Mouse (Mus musculus) midbrain, embryonic 15.5 days (tissue): Measurements from ENCODE around the gene Syce1. TPM values are rescaled to one million over a fixed set of nuclear protein-coding genes. Genes with fewer than 3 reads are reported as not detected.

Experiments used
- ATAC-seq: fragments of 200-750 bp; cut with Nextera tagmentation; replicated peaks from 2 replicates; pipeline ENCODE4 v1.8.0; 2017; ENCODE audit warnings: moderate TSS enrichment
- H3K27ac ChIP-seq: fragments of 300-500 bp; sonication (generic); 2 replicates; pipeline ENCODE4 v1.5.1; 2015; ENCODE audit warnings: mild to moderate bottlenecking, inconsistent platforms
- H3K27me3 ChIP-seq: fragments of 300-500 bp; sonication (generic); replicated peaks from 2 replicates; pipeline ENCODE4 v1.6.1; 2015; ENCODE audit warnings: inconsistent platforms
- H3K36me3 ChIP-seq: fragments of 300-500 bp; sonication (generic); replicated peaks from 2 replicates; pipeline ENCODE4 v1.6.1; 2015; ENCODE audit warnings: inconsistent platforms
- H3K4me1 ChIP-seq: fragments of 300-500 bp; sonication (generic); 2 replicates; pipeline ENCODE4 v1.6.1; 2015; ENCODE audit warnings: inconsistent platforms
- H3K4me2 ChIP-seq: fragments of 300-500 bp; sonication (generic); 2 replicates; pipeline ENCODE4 v1.6.1; 2015; ENCODE audit warnings: inconsistent platforms, mild to moderate bottlenecking, moderate library complexity
- H3K4me3 ChIP-seq: fragments of 300-500 bp; sonication (generic); 2 replicates; pipeline ENCODE4 v1.5.1; 2015; ENCODE audit warnings: mild to moderate bottlenecking, inconsistent platforms
- H3K9ac ChIP-seq: fragments of 300-500 bp; sonication (generic); 2 replicates; pipeline ENCODE4 v1.6.1; 2015; ENCODE audit warnings: mild to moderate bottlenecking, inconsistent platforms
- H3K9me3 ChIP-seq: fragments of 300-500 bp; sonication (generic); 2 replicates; pipeline ENCODE4 v1.6.1; 2016; ENCODE audit warnings: inconsistent platforms
- WGBS: fragments of 180-500 bp; shearing (Covaris S2); methylation state at CpG from one replicate; pipeline ENCODE4 v1.1.7; 2015; ENCODE audit warnings: mixed read lengths; 5-methylcytosine and 5-hydroxymethylcytosine counted together
- polyA plus RNA-seq: library from polyadenylated mRNA; unstranded; fragments of >200 nt; fragmentation: Nextera tagmentation; extraction: Ambion mirVana; gene quantifications from 2 replicates; pipeline ENCODE4 v1.2.1, GENCODE M21; 2015

Syce1 gene
- polyA plus RNA-seq, 1 experiment from 2014 or later = 0.45 TPM

DNA sequence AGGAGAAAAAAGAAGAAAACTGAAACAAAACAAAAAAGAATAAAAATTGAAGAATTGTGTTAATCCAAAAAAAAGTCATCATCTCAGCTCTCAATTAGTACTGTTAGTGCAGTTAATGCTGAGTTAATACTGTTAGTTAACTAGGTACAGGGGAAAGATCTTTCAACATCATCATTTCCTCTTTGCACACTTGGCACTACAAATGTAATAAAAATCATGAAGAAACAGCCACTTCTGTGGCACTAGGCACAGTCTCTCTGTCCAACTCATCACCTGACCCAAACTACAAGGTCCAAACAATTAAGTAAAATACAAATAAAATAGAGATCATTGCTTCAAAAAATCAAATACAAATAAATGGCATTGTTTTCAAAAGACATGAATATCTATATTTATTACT lies 27.0 kb downstream of the Syce1 start:
- H3K9ac ChIP-seq = no peak overlapping the region
- H3K27ac ChIP-seq = no peak overlapping the region
- no peaks in the 10 kb centered on the region for H3K27me3 ChIP-seq
- no peak for ATAC-seq
- no peaks in the 10 kb centered on the region for H3K4me1 ChIP-seq
- H3K36me3 ChIP-seq = no peaks in the 10 kb centered on the region
- H3K4me2 ChIP-seq = no peak overlapping the region
- no peak overlapping the region for H3K4me3 ChIP-seq
- H3K9me3 ChIP-seq = no peaks in the 10 kb centered on the region

- no peak for ATAC-seq
- H3K9ac ChIP-seq = no peak overlapping the region
- WGBS = 81% methylated on average over 4 of the region's 4 CpGs
Measured at GRCm38 (mm10) chr7:140756151-140756854, 31.3 kb downstream of the Syce1 start.

GRCm38 (mm10) chr7:140754556-140754955 lies 33.1 kb downstream of the Syce1 start:
- Histone ChIP-seq H3K4me2 (no peak overlapping the region), H3K36me3 (no peaks in the 10 kb centered on the region), H3K9ac (no peak overlapping the region), H3K9me3 (no peaks in the 10 kb centered on the region), H3K4me3 (no peak overlapping the region), H3K27me3 (no peaks in the 10 kb centered on the region), H3K27ac (no peak overlapping the region), H3K4me1 (no peaks in the 10 kb centered on the region)
- ATAC-seq = no peak

More at GRCm38 (mm10) chr7:140756151-140756854, 31.3 kb downstream of the Syce1 start:
- Histone ChIP-seq H3K36me3 (no peaks in the 10 kb centered on the region), H3K4me2 (no peak overlapping the region), H3K27ac (no peak overlapping the region), H3K4me1 (no peaks in the 10 kb centered on the region), H3K4me3 (no peak overlapping the region), H3K27me3 (no peaks in the 10 kb centered on the region), H3K9me3 (no peaks in the 10 kb centered on the region)

GRCm38 (mm10) chr7:140748827-140749160 lies 38.9 kb downstream of the Syce1 start:
- no peaks in the 10 kb centered on the region for H3K36me3 ChIP-seq
- no peak overlapping the region for H3K27ac ChIP-seq
- no peak for ATAC-seq
- 83% methylated on average over 3 of the region's 3 CpGs for WGBS
- no peaks in the 10 kb centered on the region for H3K9me3 ChIP-seq
- H3K4me1 ChIP-seq = no peaks in the 10 kb centered on the region
- H3K9ac ChIP-seq = no peak overlapping the region
- no peak overlapping the region for H3K4me3 ChIP-seq
- no peak overlapping the region for H3K4me2 ChIP-seq
- no peaks in the 10 kb centered on the region for H3K27me3 ChIP-seq

DNA sequence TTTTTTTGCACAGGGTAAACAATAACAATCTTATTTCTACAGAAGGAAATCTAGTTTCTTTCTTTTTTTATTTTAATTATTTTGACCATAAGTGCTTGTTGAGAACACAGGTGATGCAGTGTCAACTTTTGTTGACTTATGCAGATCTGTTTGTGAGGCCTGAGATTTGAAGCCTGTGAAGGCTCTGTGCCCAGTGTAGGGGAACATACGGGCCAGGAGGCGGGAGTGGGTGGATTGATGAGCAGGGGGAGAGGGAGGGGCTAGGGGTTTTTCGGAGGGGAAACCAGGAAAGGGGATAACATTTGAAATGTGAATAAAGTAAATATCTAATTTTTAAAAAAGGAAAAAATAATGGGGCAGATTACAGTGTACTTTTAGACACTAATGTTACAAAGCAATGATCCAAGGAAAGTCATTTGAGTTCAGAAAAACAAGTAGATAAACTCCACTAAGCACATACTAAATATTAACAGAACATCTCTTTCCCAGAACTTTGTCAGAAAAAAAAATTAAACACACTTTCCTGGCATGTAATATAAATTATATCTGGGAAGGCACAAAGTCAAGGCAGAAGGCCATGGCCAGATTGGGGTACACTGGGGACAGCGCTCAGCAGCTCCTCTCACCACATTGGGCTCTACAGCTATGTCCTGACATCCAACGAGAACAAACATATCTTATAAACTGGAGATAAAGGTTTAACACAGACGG lies 39.4 kb downstream of the Syce1 start:
- Histone ChIP-seq H3K4me2 (no peak overlapping the region), H3K4me1 (no peaks in the 10 kb centered on the region), H3K9me3 (no peaks in the 10 kb centered on the region), H3K9ac (no peak overlapping the region), H3K4me3 (no peak overlapping the region), H3K27me3 (no peaks in the 10 kb centered on the region), H3K36me3 (no peaks in the 10 kb centered on the region), H3K27ac (no peak overlapping the region)
- ATAC-seq = no peak
- 87% methylated on average over 6 of the region's 6 CpGs for WGBS

- 89% methylated on average over 3 of the region's 3 CpGs for WGBS
- Histone ChIP-seq H3K36me3 (no peaks in the 10 kb centered on the region), H3K4me2 (no peak overlapping the region), H3K27me3 (no peaks in the 10 kb centered on the region), H3K9me3 (no peaks in the 10 kb centered on the region), H3K9ac (no peak overlapping the region), H3K27ac (no peak overlapping the region), H3K4me1 (no peaks in the 10 kb centered on the region), H3K4me3 (no peak overlapping the region)
- no peak for ATAC-seq
Measured at GRCm38 (mm10) chr7:140747402-140747801, 40.2 kb downstream of the Syce1 start.

DNA sequence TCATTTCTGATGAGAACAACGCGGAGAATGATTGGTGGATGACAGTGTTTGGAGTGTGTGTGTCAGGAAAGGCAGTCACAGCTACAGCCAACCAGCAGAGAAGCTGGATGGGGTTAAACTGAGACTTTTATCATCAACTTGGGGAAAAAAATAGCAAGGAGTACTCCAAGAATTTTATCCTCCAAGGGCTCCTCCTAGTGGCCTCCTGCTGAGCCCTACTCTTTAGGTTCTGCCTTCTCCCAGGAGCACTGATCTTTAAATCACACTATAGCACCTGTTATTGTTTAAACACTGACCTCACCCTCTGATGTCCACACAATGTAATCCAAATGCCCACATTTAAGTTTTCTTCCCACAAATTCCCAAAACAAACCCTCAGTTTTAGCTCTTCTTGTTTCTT lies 54.5 kb downstream of the Syce1 start:
- Histone ChIP-seq H3K27ac (no peak overlapping the region), H3K27me3 (no peaks in the 10 kb centered on the region), H3K36me3 (no peaks in the 10 kb centered on the region), H3K4me2 (no peak overlapping the region), H3K4me1 (no peaks in the 10 kb centered on the region), H3K9me3 (no peaks in the 10 kb centered on the region), H3K9ac (no peak overlapping the region), H3K4me3 (no peak overlapping the region)
- WGBS = 77% methylated on average over 2 of the region's 2 CpGs
- no peak for ATAC-seq

Other genes starting within 250 kb of the Syce1 start
- gene Olfr538, start 220.0 kb downstream of the Syce1 start, polyA plus RNA-seq = not detected in 2 replicates
- 0.03 and 0.04 TPM in 2 replicates for gene Olfr46, start 186.6 kb downstream of the Syce1 start, polyA plus RNA-seq
- gene Olfr61, start 158.9 kb downstream of the Syce1 start, polyA plus RNA-seq = not detected in 2 replicates
- not detected in 2 replicates for gene Olfr53, start 141.4 kb downstream of the Syce1 start, polyA plus RNA-seq
- gene Olfr539, start 127.9 kb downstream of the Syce1 start, polyA plus RNA-seq = not detected in 2 replicates
- not detected in 2 replicates for gene Olfr45, start 105.9 kb downstream of the Syce1 start, polyA plus RNA-seq
- gene Olfr541, start 90.6 kb downstream of the Syce1 start, polyA plus RNA-seq = not detected in 2 replicates
- not detected in 2 replicates for gene Cyp2e1, start 24.1 kb downstream of the Syce1 start, polyA plus RNA-seq
- gene Zfp941, start 34.3 kb upstream of the Syce1 start, polyA plus RNA-seq = 34.1 and 36.5 TPM in 2 replicates
- gene Urah, start 47.2 kb upstream of the Syce1 start, polyA plus RNA-seq = 0.38 TPM in 1 of 2 replicates, not detected in the other
- not detected in 2 replicates for gene Scgb1c1, start 57.7 kb upstream of the Syce1 start, polyA plus RNA-seq
- gene Odf3, start 60.0 kb upstream of the Syce1 start, polyA plus RNA-seq = not detected in 2 replicates
- 0.23 and 0.36 TPM in 2 replicates for gene Gm45785, start 68.5 kb upstream of the Syce1 start, polyA plus RNA-seq
- gene Ric8a, start 69.1 kb upstream of the Syce1 start, polyA plus RNA-seq = 110 and 111 TPM in 2 replicates
- gene Bet1l, start 69.7 kb upstream of the Syce1 start, polyA plus RNA-seq = 41.1 and 46.2 TPM in 2 replicates
- 279 and 282 TPM in 2 replicates for gene Psmd13, start 94.1 kb upstream of the Syce1 start, polyA plus RNA-seq
- 54.0 and 55.5 TPM in 2 replicates for gene Sirt3, start 94.5 kb upstream of the Syce1 start, polyA plus RNA-seq
- not detected in 2 replicates for gene Cox8b, start 112.6 kb upstream of the Syce1 start, polyA plus RNA-seq
- gene Nlrp6, start 133.1 kb upstream of the Syce1 start, polyA plus RNA-seq = 0.56 and 0.63 TPM in 2 replicates
- gene Pgghg, start 153.5 kb upstream of the Syce1 start, polyA plus RNA-seq = 6.2 and 8.4 TPM in 2 replicates
- gene Ifitm5, start 162.4 kb upstream of the Syce1 start, polyA plus RNA-seq = 0.65 and 1.1 TPM in 2 replicates
- gene Gm45717, start 168.1 kb upstream of the Syce1 start, polyA plus RNA-seq = not detected in 2 replicates
- 135 and 145 TPM in 2 replicates for gene Ifitm2, start 168.1 kb upstream of the Syce1 start, polyA plus RNA-seq
- 14.9 and 18.8 TPM in 2 replicates for gene Ifitm1, start 179.4 kb upstream of the Syce1 start, polyA plus RNA-seq
- gene Ifitm3, start 222.9 kb upstream of the Syce1 start, polyA plus RNA-seq = 40.9 and 59.9 TPM in 2 replicates
- 0.99 and 1.4 TPM in 2 replicates for gene Ifitm6, start 230.1 kb upstream of the Syce1 start, polyA plus RNA-seq
- gene Gm17387, start 241.3 kb upstream of the Syce1 start, polyA plus RNA-seq = not detected in 2 replicates